Mouse (Mus musculus): ENCODE measurements around the gene Eef1a2.
"Not testable (repeated sequence)": the region's sequence is repeated elsewhere in the genome, so short reads cannot be mapped to it uniquely, and the experiment has no call there.

The Eef1a2 gene

DNA sequence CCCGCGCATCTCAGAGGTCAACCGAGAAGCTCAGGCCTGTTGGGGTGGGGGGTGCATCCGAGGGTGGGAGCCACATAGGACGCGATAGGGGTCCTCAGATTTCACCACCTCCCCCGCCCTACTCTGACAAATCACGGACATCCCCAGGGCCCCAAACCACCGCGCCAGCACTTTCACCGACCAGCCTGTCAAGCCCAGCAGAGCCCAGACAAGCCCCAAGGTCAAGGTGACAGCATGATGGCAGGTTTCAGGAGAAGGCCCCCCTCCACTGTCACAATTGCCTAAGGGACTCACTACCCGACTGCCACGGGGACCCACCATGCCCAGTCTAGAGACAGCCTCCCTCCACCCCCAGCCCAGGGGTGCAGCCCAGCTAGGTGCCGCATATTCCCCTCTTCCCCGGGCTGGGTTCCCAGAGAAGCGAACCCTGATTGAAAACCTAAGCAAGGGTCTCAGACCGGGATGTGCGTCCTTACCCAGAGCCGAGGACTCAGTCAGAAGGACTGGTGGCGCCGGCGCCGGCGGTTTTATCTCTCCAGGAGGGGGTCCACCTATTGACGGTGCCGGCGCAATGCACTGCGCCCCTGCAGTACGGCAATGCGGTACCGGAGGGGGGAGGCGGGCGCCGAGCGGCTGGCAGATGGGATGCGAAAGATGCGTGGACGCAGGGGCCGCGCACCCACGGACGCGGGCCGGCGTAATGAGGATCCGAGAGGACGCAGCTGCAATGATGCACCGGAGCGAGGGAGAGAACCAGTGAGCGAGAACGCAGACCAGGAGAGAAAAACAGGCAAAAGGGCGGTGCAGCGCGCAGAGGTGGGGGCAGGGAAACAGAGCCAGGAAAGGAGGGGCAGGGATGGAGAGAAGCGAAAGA is at the start of gene Eef1a2:
Eef1a2 (minus strand) TSS at position 767 of the 874 bp plus-strand sequence.
- no peak for DNase-seq

DNA sequence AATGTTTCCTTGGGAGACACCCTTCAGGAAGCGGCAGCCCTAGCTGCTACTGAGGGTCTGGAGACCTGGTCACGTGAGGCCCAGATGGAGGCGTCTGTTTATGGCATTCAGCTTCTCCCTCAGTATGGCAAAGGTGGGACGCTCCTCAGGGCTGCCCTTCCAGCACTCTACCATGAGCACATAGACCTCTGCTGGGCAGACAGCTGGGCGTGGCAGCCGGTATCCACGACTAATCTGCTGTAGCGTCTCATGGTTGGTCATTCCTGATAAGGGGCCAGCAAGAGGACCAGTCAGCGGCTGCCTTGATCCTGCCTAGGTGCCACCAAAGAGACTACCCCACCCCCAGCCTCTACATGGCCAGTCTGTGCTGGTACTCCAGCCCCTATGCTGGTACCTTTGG is 49.3 kb upstream of the Eef1a2 start:
- DNase-seq: no peak

GRCm38 (mm10) chr2:181205678-181206077 is 48.9 kb upstream of the Eef1a2 start:
- DNase-seq: no peak

- DNase-seq: no peak
Observed at GRCm38 (mm10) chr2:181202886-181203285, 46.1 kb upstream of the Eef1a2 start.

DNA sequence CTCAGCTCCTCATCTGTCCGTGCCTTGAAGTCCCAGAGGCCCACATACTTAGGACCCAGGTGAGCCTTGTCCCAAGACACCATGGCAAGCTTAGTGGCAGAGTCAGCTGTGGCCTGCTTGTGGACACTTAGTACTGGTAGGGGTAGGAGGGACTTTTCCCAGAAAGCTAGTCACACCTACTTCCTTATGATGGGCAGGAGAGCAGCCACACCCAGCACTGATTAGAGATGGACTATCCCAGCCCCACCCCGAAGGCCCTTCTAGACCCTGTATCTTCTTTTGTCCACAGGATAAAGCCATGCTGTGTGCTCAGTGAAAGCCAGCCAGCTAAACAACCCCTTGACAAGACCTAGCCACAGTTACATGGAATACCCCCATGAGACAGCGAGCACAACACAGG is 45.6 kb upstream of the Eef1a2 start, which contains the start of gene Ptk6:
Ptk6 (minus strand) TSS at position 368 of the 400 bp plus-strand sequence.
- no peak for DNase-seq

DNA sequence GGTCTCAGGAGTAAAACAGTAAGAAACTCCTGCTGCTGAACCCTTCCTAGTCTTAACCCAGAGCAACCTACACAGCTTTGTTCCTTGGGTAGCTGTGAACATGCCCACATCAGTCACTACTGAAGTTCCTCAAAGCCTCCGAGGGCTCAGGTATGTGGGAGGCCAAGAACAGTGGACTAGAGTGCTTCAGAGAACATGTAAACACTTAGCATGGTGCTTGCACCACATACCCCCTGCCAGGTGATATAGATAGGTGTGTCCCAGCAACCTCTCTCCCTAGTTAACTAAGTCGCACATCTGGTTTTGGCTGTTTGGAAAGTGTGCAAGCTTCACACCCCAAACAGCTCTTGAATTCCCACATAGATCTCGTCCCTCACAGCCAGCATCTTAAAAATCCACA is 44.8 kb upstream of the Eef1a2 start:
- DNase-seq: no peak

DNA sequence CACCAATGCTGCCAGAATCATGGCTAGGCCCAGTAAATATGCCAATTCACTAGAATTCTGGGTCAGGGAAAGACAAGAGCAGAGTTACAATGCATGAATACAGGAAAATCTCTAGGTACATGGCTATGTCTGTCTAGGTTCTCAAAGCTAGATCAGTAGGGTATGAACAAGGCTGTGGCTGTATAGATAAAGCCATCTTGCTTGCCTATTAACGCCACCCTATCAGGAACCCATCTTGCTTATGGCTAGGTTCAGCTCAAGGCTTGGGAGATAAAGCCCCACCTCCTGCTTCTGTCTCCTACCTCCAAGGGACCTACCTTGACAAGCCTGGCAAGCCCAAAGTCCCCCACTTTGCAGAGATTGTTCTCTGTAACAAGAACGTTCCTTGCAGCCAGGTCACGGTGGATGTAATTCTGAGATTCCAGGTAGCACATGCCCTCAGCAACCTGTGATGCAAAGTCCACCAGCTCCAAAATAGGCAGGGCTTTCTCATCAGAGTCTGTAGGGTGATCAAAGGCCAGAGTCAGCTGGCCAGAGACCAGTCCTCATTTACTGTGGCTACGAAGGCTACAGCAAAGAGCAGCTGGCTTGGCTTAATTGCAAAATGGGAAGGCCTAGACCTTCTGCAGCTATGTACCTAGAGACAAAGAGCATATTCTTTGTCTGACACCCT is 40.0 kb upstream of the Eef1a2 start:
- no peak for DNase-seq

DNA sequence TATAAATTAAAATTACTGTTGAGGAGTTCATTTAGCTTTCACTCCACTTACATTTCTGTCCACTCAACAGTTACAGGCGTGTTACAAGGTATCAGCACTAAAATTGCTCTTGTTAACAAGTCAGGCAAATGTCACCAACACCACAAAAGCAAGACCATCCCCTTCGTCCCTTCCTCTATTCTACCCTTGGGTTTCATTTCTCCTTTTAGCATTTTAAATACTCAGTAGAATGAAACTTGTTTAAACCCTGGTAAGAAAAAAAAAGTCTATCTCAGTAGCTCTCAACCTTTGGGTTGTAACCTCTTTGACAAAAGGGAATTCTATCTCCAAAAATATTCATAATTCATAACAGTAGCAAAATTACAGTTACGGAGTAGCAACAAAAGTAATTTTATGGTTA is 36.2 kb upstream of the Eef1a2 start:
- DNase-seq: no peak

DNA sequence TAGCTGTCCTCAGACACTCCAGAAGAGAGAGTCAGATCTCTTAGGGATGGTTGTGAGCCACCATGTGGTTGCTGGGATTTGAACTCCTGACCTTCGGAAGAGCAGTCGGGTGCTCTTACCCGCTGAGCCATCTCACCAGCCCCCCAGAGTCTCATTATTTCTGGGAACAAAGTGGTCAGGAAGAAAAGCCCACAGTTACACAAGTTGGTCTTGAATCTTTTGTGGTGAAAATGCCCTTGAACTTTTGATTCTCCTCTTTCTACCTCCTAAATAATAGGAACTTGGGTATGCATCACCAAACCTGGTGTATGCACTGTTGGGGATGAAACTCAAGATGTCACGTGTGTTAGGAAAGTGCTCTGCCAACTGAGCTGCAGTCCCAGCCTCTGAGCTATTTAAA is 35.1 kb upstream of the Eef1a2 start:
- no peak for DNase-seq

DNA sequence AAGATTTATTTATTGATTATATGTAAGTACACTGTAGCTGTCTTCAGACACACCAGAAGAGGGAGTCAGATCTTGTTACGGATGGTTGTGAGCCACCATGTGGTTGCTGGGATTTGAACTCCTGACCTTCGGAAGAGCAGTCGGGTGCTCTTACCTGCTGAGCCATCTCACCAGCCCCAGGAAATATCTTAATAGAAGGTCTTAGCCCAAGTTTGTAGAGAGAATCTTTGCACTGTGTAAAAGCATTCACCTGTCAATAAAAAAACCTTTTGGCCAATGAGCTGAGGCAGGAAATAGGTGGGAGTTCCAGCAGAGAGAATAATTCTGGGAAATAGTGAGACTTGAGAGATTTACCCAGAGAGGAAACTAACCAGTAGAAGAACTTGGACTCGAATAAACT is 34.6 kb upstream of the Eef1a2 start:
- not testable (repeated sequence) for DNase-seq

DNA sequence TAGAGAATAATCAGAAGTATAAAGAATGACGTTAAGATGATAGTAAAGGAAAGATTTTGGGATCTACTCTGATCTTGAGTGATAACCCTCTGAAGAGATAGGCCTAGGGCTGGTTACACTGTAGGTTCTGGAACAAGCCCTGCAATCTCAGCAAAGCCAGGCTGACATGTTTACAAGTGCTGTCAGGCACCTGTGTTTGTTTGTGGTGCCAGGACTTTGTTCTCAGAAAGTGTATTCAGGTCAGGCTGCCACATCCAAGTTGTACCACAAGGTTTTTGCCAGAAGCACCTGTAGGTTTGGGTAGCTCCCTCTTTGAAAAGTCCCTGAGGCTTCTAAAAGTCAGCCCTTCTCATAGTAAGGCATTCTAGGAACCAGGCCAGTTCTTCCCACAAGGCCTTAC is 32.5 kb upstream of the Eef1a2 start:
- DNase-seq: no peak

- DNase-seq: peak in 1 of 2 experiments; percentile 19
Observed at GRCm38 (mm10) chr2:181188681-181189080, 31.9 kb upstream of the Eef1a2 start.

GRCm38 (mm10) chr2:181187121-181188000 is 30.5 kb upstream of the Eef1a2 start, which contains the start of gene Ppdpf:
Gene Ppdpf, plus strand, starts transcription at chr2:181187247.
- DNase-seq: peak; percentile 91 to 95

- DNase-seq: peak; percentile 89 to 92
Observed at GRCm38 (mm10) chr2:181186635-181187034, 29.8 kb upstream of the Eef1a2 start.

- DNase-seq: no peak
Observed at GRCm38 (mm10) chr2:181180898-181181297, 24.1 kb upstream of the Eef1a2 start.

- no peak for DNase-seq
Observed at GRCm38 (mm10) chr2:181178471-181178870, 21.7 kb upstream of the Eef1a2 start.

DNA sequence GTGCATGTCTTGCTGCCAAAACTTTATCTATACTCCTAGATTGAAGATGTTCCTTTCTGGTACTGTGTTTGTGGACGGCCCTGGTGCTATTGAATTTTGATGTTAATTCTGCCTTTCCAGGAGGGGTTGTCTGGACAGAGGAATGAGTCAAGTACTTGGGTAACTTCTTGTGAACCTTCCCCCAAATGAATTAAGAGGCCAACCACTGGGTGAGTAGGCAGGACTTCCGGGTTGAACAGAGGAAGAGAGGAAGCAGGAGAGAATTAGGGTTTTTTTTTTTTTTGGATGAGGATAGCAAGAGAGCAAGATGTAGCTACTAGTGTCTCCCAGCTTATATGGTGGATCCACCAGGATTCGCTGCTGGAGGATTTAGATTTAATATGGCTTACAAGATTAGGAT is 21.2 kb upstream of the Eef1a2 start:
- DNase-seq: no peak

DNA sequence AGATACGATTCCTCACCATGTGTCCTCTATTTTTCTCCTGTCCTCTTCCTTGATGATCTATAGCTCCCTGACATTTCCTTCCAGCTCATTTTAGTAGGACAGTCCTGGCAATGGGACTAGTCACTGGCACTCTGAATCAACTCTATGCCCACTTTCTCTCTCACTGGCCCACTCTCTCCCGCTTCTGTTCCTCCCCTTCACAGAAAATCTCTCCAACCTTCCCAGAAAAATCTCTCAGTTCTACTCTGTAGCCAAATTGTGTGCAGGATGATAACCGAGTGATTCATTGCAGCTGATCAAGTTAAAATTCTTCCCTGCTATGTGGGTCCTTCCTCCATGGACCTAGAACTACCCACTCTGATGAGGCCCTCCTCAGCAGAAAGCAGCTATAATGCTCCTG is 17.8 kb upstream of the Eef1a2 start:
- no peak for DNase-seq

GRCm38 (mm10) chr2:181166469-181166868 is 9.7 kb upstream of the Eef1a2 start:
- no peak for DNase-seq

GRCm38 (mm10) chr2:181160821-181161220 is 4.0 kb upstream of the Eef1a2 start:
- no peak for DNase-seq

DNA sequence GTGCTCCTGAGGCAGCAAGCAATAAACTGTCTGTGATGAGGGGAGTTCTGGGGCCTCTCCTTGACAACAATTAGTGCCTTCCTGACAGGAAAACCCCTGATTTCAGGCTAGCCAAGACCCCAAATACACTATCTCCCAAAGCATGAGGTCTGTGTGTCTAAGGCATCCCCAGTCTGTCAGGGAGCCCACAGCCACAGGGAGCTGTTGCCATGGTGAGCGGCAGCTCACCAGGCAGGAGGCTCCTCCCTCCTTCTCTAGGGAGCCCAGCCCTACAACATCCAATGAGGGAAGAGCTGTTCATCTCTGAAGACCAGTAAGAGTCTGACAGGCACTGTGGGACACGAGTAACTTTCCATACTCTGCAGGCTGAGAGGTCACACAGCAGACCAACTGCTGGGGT is 3.0 kb upstream of the Eef1a2 start:
- no peak for DNase-seq

- no peak for DNase-seq
Observed at GRCm38 (mm10) chr2:181159091-181159514, 2.3 kb upstream of the Eef1a2 start.

DNA sequence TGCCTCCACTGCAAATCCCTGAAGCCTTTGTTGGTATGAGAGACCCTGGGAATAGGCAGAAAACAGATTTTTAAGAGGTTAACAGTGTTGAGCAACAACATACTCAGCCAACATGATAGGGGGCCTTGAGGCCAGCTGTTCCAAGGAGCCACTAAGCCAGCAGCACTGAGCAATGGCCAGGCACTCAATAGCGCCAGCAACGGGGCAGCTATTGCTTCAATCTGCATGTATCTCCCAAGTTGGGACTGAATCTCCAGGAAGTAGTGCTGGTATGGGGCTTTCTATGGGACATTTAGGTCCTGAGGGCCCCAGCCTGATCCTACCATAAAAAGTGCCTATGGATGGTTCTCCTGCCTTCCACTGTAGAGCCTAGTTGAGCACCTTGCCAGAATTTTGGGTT is 1.7 kb upstream of the Eef1a2 start:
- DNase-seq: no peak
